Mouse (Mus musculus): ENCODE results near the gene Tbc1d10b. TPM values are rescaled to one million over a fixed set of nuclear protein-coding genes. Genes with fewer than 3 reads are reported as not detected.

The Tbc1d10b gene
- polyA plus RNA-seq (2021; fragmentation: Nextera tagmentation), result 8.5 and 9.3 TPM in 2 replicates
- long read RNA-seq, experiment 1, transcript Tbc1d10b-201 (9 exons, 3,614 nt), result major isoform, 5 of 28 reads
- long read RNA-seq, experiment 1, partial matches to known transcripts, result 21 of 28 reads
- long read RNA-seq, experiment 1, other reads (novel, unspliced or antisense), result 0 of 28 reads
- long read RNA-seq, experiment 2, transcript Tbc1d10b-201 (9 exons, 3,614 nt), result major isoform, 50 of 71 reads
- long read RNA-seq, experiment 2, partial matches to known transcripts, result 10 of 71 reads
- long read RNA-seq, experiment 2, other reads (novel, unspliced or antisense), result 9 of 71 reads

GRCm38 (mm10) chr7:127208295-127208552 is at the start of gene Tbc1d10b:
Gene Tbc1d10b (minus strand): TSS chr7:127208468.

DNA sequence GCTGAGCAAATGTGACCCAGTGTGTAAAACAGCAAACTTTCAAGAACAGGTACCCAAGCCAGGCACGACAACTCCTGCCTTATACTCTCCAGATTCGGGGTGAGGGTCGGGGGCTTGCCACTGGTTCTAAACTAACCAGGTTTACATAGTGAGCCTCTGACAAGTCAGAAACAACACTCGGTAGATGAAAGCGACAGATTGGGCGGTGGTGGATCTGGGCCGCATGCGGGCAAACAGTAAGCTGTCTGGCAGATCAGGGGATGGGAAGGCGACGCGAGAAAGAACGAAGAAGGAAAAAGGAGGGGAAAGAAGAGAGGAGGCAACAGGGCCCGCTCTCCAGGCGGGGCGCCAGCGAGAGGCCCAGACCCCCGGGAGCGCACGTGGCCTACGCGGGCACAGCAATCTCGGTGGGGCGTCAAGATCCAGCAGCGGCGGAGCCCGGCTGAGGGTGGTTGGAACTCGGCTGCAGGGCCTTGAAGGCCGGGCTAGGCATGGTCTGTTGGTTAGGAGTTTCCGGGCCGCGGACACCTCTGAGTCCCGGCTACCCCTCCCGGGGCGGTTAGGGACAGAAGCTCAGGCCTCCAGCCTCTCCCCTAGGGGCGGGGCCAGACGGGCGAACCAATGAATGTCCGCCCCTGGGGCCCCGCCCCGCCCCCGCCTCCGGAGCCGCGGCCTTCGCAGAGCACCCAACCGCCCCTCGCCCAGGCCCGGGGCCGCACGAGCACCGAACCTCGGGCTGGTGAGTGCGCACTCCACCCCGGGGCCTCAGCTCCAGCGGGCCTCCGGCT is 35.8 kb upstream of the Tbc1d10b start, which contains the start of gene Zfp771:
Gene Zfp771, plus strand, starts transcription at position 405 of the 788 bp plus-strand sequence.

DNA sequence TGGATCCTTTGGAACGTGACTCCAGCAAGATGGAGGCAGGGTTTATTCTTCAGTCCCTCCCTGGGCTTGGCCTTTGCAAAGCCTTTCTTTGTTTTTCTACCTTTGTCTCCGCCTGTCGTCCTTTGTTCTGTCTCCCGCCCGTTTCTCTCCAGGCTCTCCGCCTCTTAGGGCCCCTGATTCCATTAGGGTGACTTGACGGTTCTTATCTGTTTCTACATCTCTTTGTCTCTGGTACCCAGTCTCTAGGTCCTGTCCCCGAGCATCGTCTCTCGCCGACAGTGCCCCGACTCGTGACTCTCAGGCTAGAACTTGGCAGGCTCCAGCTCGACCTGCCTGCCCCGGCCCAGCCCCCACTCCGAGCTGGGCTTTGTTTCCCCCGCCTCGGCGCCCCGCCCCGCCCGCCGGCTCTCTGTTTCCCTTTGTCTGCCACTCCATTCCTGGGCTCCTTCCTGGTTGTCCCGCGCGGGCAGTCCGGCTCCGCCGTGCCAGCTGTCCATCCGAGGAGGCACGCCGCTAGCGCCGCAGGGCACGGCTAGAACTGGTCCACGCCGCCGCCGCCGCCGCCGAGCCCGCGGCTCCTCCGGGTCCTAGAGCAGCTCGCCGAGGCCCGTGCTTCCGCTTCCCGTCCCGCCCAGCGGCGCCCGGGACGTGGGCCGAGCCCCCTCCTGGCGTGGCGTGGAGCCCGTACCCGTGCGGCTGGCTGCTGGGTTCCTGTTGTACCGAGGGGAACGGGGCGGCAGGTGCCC is 24.5 kb upstream of the Tbc1d10b start, which contains the start of the genes Zfp553 and Sept1:
Gene Zfp553, plus strand, starts transcription at position 440 of the 746 bp plus-strand sequence.
Gene Sept1, minus strand, starts transcription at position 509 of the 746 bp plus-strand sequence.

DNA sequence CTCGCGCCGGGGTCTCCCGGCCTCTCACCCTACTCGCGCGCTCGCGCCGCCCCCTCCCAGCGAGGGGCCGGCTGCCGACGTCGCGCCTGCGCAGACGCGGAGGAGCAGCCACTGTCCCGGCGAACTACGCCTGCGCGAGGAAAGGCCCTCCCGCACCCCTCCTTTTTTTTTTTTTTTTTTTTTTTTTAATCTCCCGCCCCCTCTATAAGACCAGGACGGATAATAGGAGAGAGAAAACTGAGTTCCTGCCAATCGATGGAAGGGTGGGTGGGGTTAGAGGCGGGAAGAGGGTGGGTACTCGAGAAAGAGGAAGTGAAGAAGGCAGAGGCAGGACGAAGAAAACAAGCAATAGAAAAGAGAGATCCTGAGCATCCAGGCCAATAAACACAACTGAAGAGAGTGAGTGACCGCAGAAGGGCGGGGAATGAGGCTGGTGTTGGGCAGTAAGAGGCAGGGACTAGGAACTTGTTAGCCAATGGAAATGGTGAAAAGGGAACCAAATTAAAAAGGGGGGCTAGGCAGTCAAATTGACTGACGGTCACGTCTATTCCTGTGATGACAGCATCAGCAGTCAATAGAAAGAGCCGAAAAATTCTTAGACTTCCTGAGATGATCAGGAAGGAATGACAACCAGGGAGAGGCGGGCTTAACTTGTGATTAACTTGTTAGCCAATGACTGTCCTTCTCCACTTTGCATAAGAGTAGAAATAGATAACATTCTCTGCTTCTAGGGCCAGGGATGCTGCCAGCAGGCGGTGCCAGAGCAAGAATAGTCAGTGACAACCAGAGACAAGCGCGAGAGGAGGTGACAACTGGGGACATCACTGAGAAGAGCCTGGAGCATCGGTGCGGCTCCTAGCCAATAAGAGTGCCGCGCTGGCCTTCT is 528 bp upstream of the Tbc1d10b start, which contains the start of gene Mylpf:
Gene Mylpf, plus strand, starts transcription at position 338 of the 886 bp plus-strand sequence.

DNA sequence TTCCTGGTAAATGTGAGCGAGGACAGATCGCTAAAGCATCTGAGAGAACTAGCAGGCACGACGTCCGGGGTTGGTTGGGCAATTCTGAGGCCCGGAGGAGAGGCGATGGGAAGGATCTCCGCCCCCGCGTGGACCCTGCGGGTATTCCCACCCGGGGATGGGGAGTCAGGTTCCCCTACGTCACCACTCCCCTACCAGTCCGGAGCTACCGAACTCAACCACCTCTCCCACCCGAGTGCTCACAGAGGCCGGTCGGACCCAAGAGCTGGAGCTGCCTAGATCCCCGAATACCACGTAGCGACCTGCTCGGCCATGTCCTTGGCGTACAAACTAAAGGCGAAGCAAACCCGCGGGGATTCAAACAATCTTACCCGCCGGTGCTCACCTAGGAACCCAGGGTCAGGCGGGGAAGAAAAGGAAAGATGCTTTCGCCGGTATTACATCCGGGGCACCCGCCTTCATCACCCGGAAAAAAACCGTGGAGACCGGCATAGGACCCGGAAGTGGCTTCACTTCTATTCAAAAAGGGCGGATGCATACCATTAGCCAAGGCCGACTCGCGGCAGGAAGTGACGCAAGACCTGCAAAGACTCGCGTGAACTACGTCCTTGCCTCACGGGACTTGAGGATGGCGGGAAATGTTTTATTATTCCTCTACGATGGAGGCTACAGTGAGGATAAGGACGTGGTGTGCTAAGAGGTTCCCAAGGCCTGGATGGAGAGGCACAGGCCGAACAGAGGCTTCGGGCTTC is 12.5 kb downstream of the Tbc1d10b start, which contains the start of gene Cd2bp2:
Gene Cd2bp2, minus strand, starts transcription at position 507 of the 752 bp plus-strand sequence.

Other genes starting within 250 kb of the Tbc1d10b start
- gene Cdipt, start 232.6 kb downstream of the Tbc1d10b start, polyA plus RNA-seq (2021; fragmentation: Nextera tagmentation), result 205 and 220 TPM in 2 replicates
- gene Cdiptos, start 232.4 kb downstream of the Tbc1d10b start, polyA plus RNA-seq (2021; fragmentation: Nextera tagmentation), result 0.46 and 0.93 TPM in 2 replicates
- 4.2 and 5.5 TPM in 2 replicates for gene Mvp, start 193.8 kb downstream of the Tbc1d10b start, polyA plus RNA-seq (2021; fragmentation: Nextera tagmentation)
- 0.55 TPM in 1 of 2 replicates, not detected in the other for gene Pagr1b, start 192.0 kb downstream of the Tbc1d10b start, polyA plus RNA-seq (2021; fragmentation: Nextera tagmentation)
- 28.6 and 49.8 TPM in 2 replicates for gene Pagr1a, start 191.1 kb downstream of the Tbc1d10b start, polyA plus RNA-seq (2021; fragmentation: Nextera tagmentation)
- gene Gm42742, start 187.4 kb downstream of the Tbc1d10b start, polyA plus RNA-seq (2021; fragmentation: Nextera tagmentation), result 8.1 and 19.3 TPM in 2 replicates
- 96.1 and 120 TPM in 2 replicates for gene Prrt2, start 187.3 kb downstream of the Tbc1d10b start, polyA plus RNA-seq (2021; fragmentation: Nextera tagmentation)
- gene Maz, start 181.4 kb downstream of the Tbc1d10b start, polyA plus RNA-seq (2021; fragmentation: Nextera tagmentation), result 5.6 and 7.1 TPM in 2 replicates
- 15.6 and 17.6 TPM in 2 replicates for gene Kif22, start 166.0 kb downstream of the Tbc1d10b start, polyA plus RNA-seq (2021; fragmentation: Nextera tagmentation)
- not detected in 2 replicates for gene Zg16, start 121.1 kb downstream of the Tbc1d10b start, polyA plus RNA-seq (2021; fragmentation: Nextera tagmentation)
- 1.8 and 2.1 TPM in 2 replicates for gene AI467606, start 117.1 kb downstream of the Tbc1d10b start, polyA plus RNA-seq (2021; fragmentation: Nextera tagmentation)
- gene Qprt, start 86.2 kb downstream of the Tbc1d10b start, polyA plus RNA-seq (2021; fragmentation: Nextera tagmentation), result 0.89 and 0.97 TPM in 2 replicates
- gene Spn, start 70.6 kb downstream of the Tbc1d10b start, polyA plus RNA-seq (2021; fragmentation: Nextera tagmentation), result 0.06 TPM in 1 of 2 replicates, not detected in the other
- 30.0 and 34.9 TPM in 2 replicates for gene Cd2bp2, start 12.4 kb downstream of the Tbc1d10b start, polyA plus RNA-seq (2021; fragmentation: Nextera tagmentation)
- gene Mylpf, start 422 bp upstream of the Tbc1d10b start, polyA plus RNA-seq (2021; fragmentation: Nextera tagmentation), result 4.1 and 5.1 TPM in 2 replicates
- 12.1 and 12.3 TPM in 2 replicates for gene Zfp553, start 24.6 kb upstream of the Tbc1d10b start, polyA plus RNA-seq (2021; fragmentation: Nextera tagmentation)
- 1.3 and 2.0 TPM in 2 replicates for gene Sept1, start 24.7 kb upstream of the Tbc1d10b start, polyA plus RNA-seq (2021; fragmentation: Nextera tagmentation)
- 61.1 and 73.1 TPM in 2 replicates for gene Zfp771, start 35.8 kb upstream of the Tbc1d10b start, polyA plus RNA-seq (2021; fragmentation: Nextera tagmentation)
- gene Dctpp1, start 52.2 kb upstream of the Tbc1d10b start, polyA plus RNA-seq (2021; fragmentation: Nextera tagmentation), result 66.6 and 67.2 TPM in 2 replicates
- gene Sephs2, start 65.6 kb upstream of the Tbc1d10b start, polyA plus RNA-seq (2021; fragmentation: Nextera tagmentation), result 60.4 and 69.7 TPM in 2 replicates
- 0.04 and 0.14 TPM in 2 replicates for gene Itgal, start 87.8 kb upstream of the Tbc1d10b start, polyA plus RNA-seq (2021; fragmentation: Nextera tagmentation)
- 1.9 and 2.1 TPM in 2 replicates for gene Zfp768, start 137.1 kb upstream of the Tbc1d10b start, polyA plus RNA-seq (2021; fragmentation: Nextera tagmentation)
- 3.3 and 3.5 TPM in 2 replicates for gene Zfp747, start 167.6 kb upstream of the Tbc1d10b start, polyA plus RNA-seq (2021; fragmentation: Nextera tagmentation)
- 1.6 and 2.0 TPM in 2 replicates for gene 9130019O22Rik, start 178.7 kb upstream of the Tbc1d10b start, polyA plus RNA-seq (2021; fragmentation: Nextera tagmentation)
- gene E430018J23Rik, start 185.2 kb upstream of the Tbc1d10b start, polyA plus RNA-seq (2021; fragmentation: Nextera tagmentation), result 3.6 TPM in 2 replicates
- 2.1 and 3.2 TPM in 2 replicates for gene Zfp764, start 198.4 kb upstream of the Tbc1d10b start, polyA plus RNA-seq (2021; fragmentation: Nextera tagmentation)
- 30.1 and 32.4 TPM in 2 replicates for gene Zfp688, start 213.6 kb upstream of the Tbc1d10b start, polyA plus RNA-seq (2021; fragmentation: Nextera tagmentation)
- gene Zfp689, start 240.7 kb upstream of the Tbc1d10b start, polyA plus RNA-seq (2021; fragmentation: Nextera tagmentation), result 3.2 TPM in 2 replicates